Comparison of ENCODE assay signal across 8 mouse cellular contexts in the genomic region with DNA sequence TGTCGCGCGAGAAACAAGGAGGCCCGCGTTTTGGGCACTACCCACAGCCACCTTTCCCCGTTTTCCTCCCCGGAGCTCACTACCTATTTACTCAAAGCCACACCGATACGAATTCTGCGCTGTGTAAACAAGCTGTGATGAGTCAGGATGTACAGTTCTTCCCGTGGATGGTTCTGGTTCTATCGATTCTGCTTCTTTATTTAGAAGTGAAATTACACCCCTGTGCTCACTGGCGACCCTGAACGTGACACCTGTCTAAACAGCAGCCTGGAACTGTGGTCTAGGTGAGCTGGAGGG. TPM values are rescaled to one million over a fixed set of nuclear protein-coding genes. Genes with fewer than 3 reads are reported as not detected.
DNase-seq lines count a peak whose midpoint lies in the region; ATAC-seq and TF ChIP-seq lines count a peak whose summit lies in the region.

No protein-coding gene starts in this region.

- H3K9me3 ChIP-seq in limb, embryonic 12.5 days = no peaks in the 10 kb centered on the region
- H3K9me3 ChIP-seq in stomach, embryonic 16.5 days (replicated peaks; ENCODE audit: control insufficient read depth, low read length) = no peaks in the 10 kb centered on the region

- under 1% methylated on average over 14 of the region's 14 CpGs for WGBS in limb, embryonic 12.5 days
- WGBS in stomach, embryonic 16.5 days = 1% methylated on average over 14 of the region's 14 CpGs

- H3K4me3 ChIP-seq in testis, adult 2 months (ENCODE audit: control insufficient read depth, low read depth, low read length) = peak overlapping the region; percentile 88
- peak overlapping the region; percentile 79 for H3K4me3 ChIP-seq in limb, embryonic 12.5 days (replicated peaks)
- peak overlapping the region; percentile 76 for H3K4me3 ChIP-seq in stomach, embryonic 16.5 days (replicated peaks; ENCODE audit: low read length)

- peak overlapping the region; percentile 91 for H3K9ac ChIP-seq in limb, embryonic 12.5 days (replicated peaks)
- H3K9ac ChIP-seq in stomach, embryonic 16.5 days (ENCODE audit: low read length) = peak overlapping the region; percentile 95

- TF ChIP-seq POLR2A in testis, adult 2 months (IDR thresholded peaks at IDR 0.05; ENCODE audit: control insufficient read depth, low read depth, low read length) = no peak

- no peak for TF ChIP-seq CTCF in testis, adult 2 months (IDR thresholded peaks at IDR 0.05; ENCODE audit: control insufficient read depth, insufficient read depth, insufficient replicate concordance, low read depth, low read length)

- DNase-seq in frontal cortex, adult 2 months (ENCODE audit: extremely low spot score in 1 of 2, low spot score in 1 of 2) = peak; percentile 27 to 44
- no peak for DNase-seq in testis, postnatal 14 days (ENCODE audit: low spot score)
- DNase-seq in gastrocnemius, adult 8-10 months (ENCODE audit: low spot score in 2 of 2) = no peak
- DNase-seq in right cerebral cortex, postnatal 4 days = no peak

- peak overlapping the region; percentile 76 for H3K4me2 ChIP-seq in limb, embryonic 12.5 days
- H3K4me2 ChIP-seq in stomach, embryonic 16.5 days (ENCODE audit: low read depth, low read length) = peak overlapping the region; percentile 82

- no peak for ATAC-seq in frontal cortex, adult (ENCODE audit: low TSS enrichment)
- ATAC-seq in limb, embryonic 12.5 days (ENCODE audit: insufficient number of reproducible peaks, insufficient read depth, low FRiP score, low TSS enrichment, low read depth) = no peak
- ATAC-seq in stomach, embryonic 16.5 days (ENCODE audit: insufficient read depth, low FRiP score) = no peak

- no peaks in the 10 kb centered on the region for H3K36me3 ChIP-seq in testis, adult 2 months (ENCODE audit: control insufficient read depth, insufficient read depth, low read length)
- no peaks in the 10 kb centered on the region for H3K36me3 ChIP-seq in limb, embryonic 12.5 days
- H3K36me3 ChIP-seq in stomach, embryonic 16.5 days (ENCODE audit: control insufficient read depth, insufficient read depth, low read length) = no peaks in the 10 kb centered on the region

- H3K27me3 ChIP-seq in testis, adult 2 months (ENCODE audit: control insufficient read depth, insufficient read depth, low read length) = peaks cover 2% of the 10 kb centered on the region; the same call in 1 of the 2 replicates
- peaks cover 7% of the 10 kb centered on the region for H3K27me3 ChIP-seq in limb, embryonic 12.5 days
- no peaks in the 10 kb centered on the region for H3K27me3 ChIP-seq in stomach, embryonic 16.5 days (ENCODE audit: control insufficient read depth, insufficient read depth, low read length)

- H3K27ac ChIP-seq in testis, adult 2 months (ENCODE audit: control insufficient read depth, insufficient read depth, low read depth, low read length) = peak overlapping the region; percentile 66; the same call in 1 of the 2 replicates
- H3K27ac ChIP-seq in limb, embryonic 12.5 days = peak overlapping the region; percentile 91
- H3K27ac ChIP-seq in stomach, embryonic 16.5 days (ENCODE audit: low read length) = peak overlapping the region; percentile 83

- peaks cover 12% of the 10 kb centered on the region for H3K4me1 ChIP-seq in testis, adult 2 months (ENCODE audit: control insufficient read depth, insufficient read depth, low read length)
- H3K4me1 ChIP-seq in limb, embryonic 12.5 days (replicated peaks) = peaks cover 6% of the 10 kb centered on the region
- peaks cover 11% of the 10 kb centered on the region for H3K4me1 ChIP-seq in stomach, embryonic 16.5 days (ENCODE audit: control insufficient read depth, insufficient read depth, low read length)

RNA-seq across cellular contexts. Expression of gene Lysmd2, which starts 0.7 kb away (rescaled TPM):
- 76.7 and 91.0 TPM in 2 replicates for polyA plus RNA-seq in frontal cortex, adult 2 months (2012; rRNA removed)
- 3.3 and 3.5 TPM in 2 replicates for polyA plus RNA-seq in testis, adult 2 months (2012; rRNA removed)
- 22.0 and 25.8 TPM in 2 replicates for polyA plus RNA-seq in limb, embryonic 12.5 days (2016; fragmentation: Nextera tagmentation; extraction: Ambion mirVana)
- 24.0 and 25.9 TPM in 2 replicates for polyA plus RNA-seq in stomach, embryonic 16.5 days (2015; fragmentation: Nextera tagmentation; extraction: Ambion mirVana)
- total RNA-seq in gastrocnemius, adult 8-10 months (2022) = 1 to 10 TPM; 3.9 to 6.2 (median 4.5) TPM

RNA-seq across cellular contexts. Expression of gene Tmod2, which starts 15.1 kb away (rescaled TPM):
- polyA plus RNA-seq in frontal cortex, adult 2 months (2012; rRNA removed) = 94.4 and 99.2 TPM in 2 replicates
- polyA plus RNA-seq in testis, adult 2 months (2012; rRNA removed) = 43.4 and 49.6 TPM in 2 replicates
- polyA plus RNA-seq in limb, embryonic 12.5 days (2016; fragmentation: Nextera tagmentation; extraction: Ambion mirVana) = 26.7 and 27.3 TPM in 2 replicates
- 16.0 and 17.1 TPM in 2 replicates for polyA plus RNA-seq in stomach, embryonic 16.5 days (2015; fragmentation: Nextera tagmentation; extraction: Ambion mirVana)
- total RNA-seq in gastrocnemius, adult 8-10 months (2022) = 1 to 10 TPM; 2.2 to 4.7 (median 3.6) TPM

RNA-seq across cellular contexts. Expression of gene Scg3, which starts 57.6 kb away (rescaled TPM):
- 205 and 215 TPM in 2 replicates for polyA plus RNA-seq in frontal cortex, adult 2 months (2012; rRNA removed)
- polyA plus RNA-seq in testis, adult 2 months (2012; rRNA removed) = 0.28 and 0.52 TPM in 2 replicates
- 0.13 and 0.78 TPM in 2 replicates for polyA plus RNA-seq in limb, embryonic 12.5 days (2016; fragmentation: Nextera tagmentation; extraction: Ambion mirVana)
- polyA plus RNA-seq in stomach, embryonic 16.5 days (2015; fragmentation: Nextera tagmentation; extraction: Ambion mirVana) = 8.2 TPM in 2 replicates
- total RNA-seq in gastrocnemius, adult 8-10 months (2022) = under 1 TPM; 0.19 to 0.80 (median 0.53) TPM

Comparison
In these comparisons a context has a peak if more than half of its experiments do, and no peak if none do; other contexts are left out.
1. DNase-seq: peak in frontal cortex, adult 2 months (2 of 2); none in testis, postnatal 14 days (single experiment), gastrocnemius, adult 8-10 months (0 of 2) and right cerebral cortex, postnatal 4 days (single experiment).
2. RNA of gene Scg3, which starts 57.6 kb away (polyA plus RNA-seq): 205 to 215 TPM in frontal cortex, adult 2 months; 8.2 TPM in stomach, embryonic 16.5 days, 0.13 to 0.78 TPM in limb, embryonic 12.5 days and 0.28 to 0.52 TPM in testis, adult 2 months; every median in the first group is over 10 times any median in the second.
3. Peak in every context shown above with its lines, with median percentiles within 50 percentile points of each other: H3K27ac ChIP-seq and H3K4me3 ChIP-seq.